Mouse (Mus musculus): ENCODE results near the gene Nhsl2.

The Nhsl2 gene

DNA sequence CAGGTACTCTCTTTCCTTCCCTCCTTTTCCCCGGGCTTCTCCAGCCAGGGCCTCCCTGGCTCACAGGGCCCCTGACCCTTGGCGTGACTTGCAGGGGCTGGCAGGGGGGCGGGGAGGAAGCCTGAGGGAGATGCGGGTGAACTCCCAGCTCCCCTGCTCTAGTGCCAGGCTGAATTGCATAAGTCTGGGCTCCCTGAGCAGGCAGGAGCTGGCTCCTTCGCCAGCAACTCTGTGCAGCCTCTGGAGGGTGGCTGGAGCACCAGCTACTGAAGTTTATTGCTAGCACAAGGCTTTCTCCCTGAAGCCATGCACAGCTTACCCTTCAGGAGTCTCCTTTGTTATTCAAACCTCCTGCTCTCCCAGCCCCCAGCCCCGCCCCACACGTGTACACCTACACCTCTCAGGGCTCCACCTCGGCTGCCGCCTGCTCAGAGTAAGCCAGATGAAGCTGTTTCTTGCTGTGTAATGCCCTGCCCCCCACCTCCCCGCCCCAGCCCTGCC is 156.0 kb downstream of the Nhsl2 start:
- ChIA-PET POLR2A (interaction anchor here (0.5 to 2.6 kb wide), 37 partner anchors 12 to 812 kb away, joined by 3 to 23 read pairs (median 4); partner anchors contain the start of genes Rps4x (in 3 of the 4), Ercc6l (in 2 of the 4), Pin4 (in 2 of the 4) and Nhsl2 (in 1 of the 4)), CTCF (interaction anchor here (0.6 to 1.6 kb wide), 12 partner anchors 12 to 476 kb away, joined by 3 to 9 read pairs (median 3); no protein-coding TSS in a partner anchor)

DNA sequence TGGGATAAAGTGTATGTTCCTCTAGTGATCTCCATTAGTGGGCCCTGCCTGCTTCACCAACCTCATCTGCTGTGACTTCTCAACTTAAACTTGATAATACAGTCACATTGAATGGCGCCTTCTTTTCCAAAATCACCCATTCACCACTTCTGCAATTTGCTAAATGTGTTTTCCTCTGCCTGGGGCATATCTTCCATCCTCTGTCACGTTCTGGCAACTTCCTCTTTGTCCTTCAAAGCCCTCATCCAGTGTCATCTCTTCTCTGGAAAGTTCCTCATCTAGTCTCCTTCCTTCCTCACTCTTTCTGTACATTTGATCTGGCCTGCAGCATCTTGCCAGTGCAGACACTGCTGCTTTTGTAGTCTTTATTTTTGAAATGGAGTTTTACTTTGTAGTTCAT is 158.8 kb downstream of the Nhsl2 start:
- POLR2A ChIA-PET, result interaction anchor here in 1 of 4 experiments (0.7 kb wide), 1 partner anchor 29 kb away, joined by 4 read pairs; no protein-coding TSS in a partner anchor
- CTCF ChIA-PET, result no interaction called here

DNA sequence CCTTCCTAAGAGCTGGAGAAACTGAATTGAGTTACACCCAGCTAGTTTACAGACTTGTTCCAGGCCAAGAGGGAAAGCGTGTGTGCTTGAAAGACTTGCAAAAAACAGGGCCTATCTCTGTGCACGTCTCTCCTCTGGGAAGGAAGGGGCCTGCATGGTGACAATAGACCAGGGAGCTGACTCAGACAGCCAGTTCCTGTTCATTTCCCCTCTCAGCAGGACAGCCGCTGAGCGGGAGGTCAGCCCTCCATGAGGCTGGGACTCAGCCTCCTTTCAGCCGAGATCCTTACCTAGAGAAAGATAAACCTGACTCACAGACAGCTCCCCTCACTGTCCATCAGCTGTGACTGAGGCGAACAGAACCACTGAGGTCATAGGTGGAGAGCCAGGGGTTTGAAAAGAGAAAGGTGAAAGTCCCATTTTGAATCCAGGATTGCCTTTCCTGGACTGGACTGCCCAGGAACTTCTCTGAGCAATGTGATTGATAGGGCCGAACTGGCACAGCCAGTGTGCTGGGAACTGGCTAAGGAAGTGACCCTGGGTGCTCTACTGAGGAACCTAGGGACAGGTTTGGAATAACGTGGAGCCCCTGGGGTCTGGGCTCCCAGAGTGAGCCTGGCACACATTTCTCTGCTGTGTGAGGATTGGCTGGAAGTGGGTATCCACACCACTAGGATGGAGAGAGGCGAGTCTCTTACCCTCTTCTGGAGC is 168.2 kb downstream of the Nhsl2 start:
- ChIA-PET CTCF (interaction anchor here in 1 of 4 experiments (0.7 to 1.3 kb wide), 2 partner anchors 26 to 36 kb away, joined by 3 read pairs; no protein-coding TSS in a partner anchor), POLR2A (interaction anchor here in 3 of 4 experiments (0.6 to 4.1 kb wide), 10 partner anchors 12 to 63 kb away, joined by 3 to 23 read pairs (median 4); no protein-coding TSS in a partner anchor)

DNA sequence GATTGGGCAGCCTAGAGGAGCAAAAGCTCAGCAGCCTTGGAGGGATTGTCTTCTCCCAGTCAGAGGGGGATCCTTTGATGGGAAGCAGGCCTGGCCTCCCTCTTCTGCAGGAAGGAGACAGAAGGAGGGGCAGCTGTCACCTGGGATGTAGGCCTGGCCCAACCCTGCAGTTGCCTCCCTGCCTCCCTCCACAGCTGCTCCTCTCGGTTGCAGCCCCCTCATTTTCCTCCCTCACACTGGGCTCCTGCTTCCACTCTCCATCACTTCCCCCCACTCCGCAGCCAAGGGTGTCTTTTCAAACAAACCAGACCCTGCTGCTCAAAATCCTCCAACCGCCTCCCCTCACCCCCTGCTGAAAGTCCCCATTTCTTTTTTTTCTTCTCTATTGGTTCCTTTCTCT is 169.7 kb downstream of the Nhsl2 start:
- POLR2A ChIA-PET, result interaction anchor here in 2 of 4 experiments (1.0 to 4.1 kb wide), 3 partner anchors 10 to 13 kb away, joined by 4 to 23 read pairs (median 4); no protein-coding TSS in a partner anchor

DNA sequence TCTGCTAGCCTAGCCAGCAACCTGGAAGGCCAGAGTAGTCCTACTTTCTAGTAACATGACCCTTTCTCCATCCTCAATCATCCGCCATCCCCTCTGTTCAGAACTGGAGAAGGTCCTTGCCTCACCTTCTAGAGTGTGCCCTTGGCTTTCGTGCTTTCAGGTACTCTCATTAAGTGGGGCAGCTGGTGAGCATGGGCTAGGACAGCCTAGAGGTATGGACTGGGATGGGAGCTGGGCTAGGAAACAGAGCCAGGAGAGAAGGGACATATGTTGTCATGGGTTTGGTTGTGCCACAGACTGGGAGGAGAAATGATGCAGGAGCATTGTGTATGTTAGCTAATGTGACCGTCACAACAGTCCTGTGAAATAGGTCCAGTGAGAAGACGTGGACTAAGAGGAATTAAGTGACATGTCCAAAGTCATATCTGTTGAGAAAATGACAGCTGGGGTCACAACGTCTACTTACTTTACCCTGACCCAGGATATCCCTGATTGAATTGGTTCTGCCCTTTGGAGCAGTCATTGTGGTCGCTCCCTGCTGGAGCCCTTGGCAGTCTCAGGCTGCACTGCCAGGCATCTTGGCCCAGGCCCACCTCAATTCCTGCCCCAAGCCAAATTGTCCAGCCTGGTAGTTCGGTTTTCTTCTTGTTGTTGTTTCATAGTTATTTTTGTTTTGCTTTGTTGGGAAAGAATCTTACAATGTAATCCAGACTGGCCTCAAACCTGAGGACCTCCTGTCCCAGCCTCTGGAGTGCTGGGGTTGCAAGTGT is 170.5 kb downstream of the Nhsl2 start:
- ChIA-PET CTCF (no interaction called here), POLR2A (interaction anchor here in 1 of 4 experiments (1.0 to 1.5 kb wide), 3 partner anchors 11 to 16 kb away, joined by 4 to 7 read pairs (median 4); no protein-coding TSS in a partner anchor)

More for the DNA sequence above, 169.7 kb downstream of the Nhsl2 start:
- CTCF ChIA-PET, result no interaction called here

DNA sequence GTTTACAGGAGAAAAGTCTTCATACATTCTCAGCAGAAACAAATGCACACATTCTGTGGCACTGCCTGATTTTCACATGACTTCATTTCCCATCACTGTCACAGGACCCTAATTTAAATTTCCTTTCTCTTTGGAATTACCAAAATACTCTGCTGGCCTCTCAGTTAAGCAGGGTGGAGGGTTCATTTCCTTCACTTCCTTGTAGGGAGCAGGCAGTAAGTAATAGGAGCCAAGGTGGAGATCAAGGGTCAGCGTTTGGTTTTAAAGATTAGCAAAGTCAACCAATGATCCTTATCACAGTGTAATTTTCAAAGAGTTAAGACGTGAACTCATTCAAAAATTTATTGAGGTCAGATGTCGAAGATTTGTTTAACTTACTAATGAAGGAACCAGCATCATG is 175.8 kb downstream of the Nhsl2 start:
- CTCF ChIA-PET, result no interaction called here
- POLR2A ChIA-PET, result interaction anchor here in 3 of 4 experiments (0.7 to 1.3 kb wide), 6 partner anchors 9 to 161 kb away, joined by 3 to 6 read pairs (median 4); no protein-coding TSS in a partner anchor

DNA sequence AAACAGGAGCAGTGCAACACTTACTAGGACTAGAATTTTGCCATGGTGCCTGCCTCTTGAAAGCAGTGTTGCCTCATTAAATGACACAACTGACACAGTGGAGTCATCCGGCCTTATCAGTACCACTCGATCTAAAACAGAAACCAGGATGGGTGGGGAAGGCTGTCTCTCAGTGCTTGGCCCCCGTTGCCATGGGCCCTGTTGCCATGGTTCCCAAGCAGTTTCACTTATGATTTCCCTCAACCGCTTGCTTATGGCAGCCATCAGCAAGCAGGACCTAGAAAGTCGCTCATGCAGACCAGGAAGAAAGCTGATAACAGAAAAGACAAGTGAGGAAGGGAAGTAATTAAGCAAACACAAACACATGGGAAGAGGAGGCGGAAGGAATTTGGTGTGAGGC is 182.7 kb downstream of the Nhsl2 start:
- ChIA-PET CTCF (no interaction called here), POLR2A (no interaction called here)

DNA sequence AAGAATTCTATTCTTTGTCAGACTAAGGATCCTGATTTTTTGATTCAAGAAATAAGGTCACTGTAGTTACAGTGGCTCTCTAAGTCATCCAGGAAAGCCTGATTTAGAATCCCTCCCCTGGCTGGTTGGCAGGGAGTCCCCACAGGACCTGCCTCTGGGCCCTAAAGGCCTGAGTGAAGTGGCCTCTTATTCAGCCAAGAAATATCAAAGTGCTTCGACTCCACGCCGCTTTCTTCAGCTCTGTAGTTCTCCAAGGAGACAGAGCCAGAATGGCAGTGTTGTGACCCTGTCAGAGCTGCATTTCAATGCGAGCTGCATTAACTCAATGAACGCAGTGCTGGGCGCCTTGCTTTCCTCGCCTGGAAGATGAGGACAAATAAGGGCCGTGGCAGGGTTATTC is 183.2 kb downstream of the Nhsl2 start:
- POLR2A ChIA-PET, result interaction anchor here in 2 of 4 experiments (0.5 to 0.9 kb wide), 2 partner anchors 14 to 132 kb away, joined by 3 to 4 read pairs; no protein-coding TSS in a partner anchor
- CTCF ChIA-PET, result no interaction called here

DNA sequence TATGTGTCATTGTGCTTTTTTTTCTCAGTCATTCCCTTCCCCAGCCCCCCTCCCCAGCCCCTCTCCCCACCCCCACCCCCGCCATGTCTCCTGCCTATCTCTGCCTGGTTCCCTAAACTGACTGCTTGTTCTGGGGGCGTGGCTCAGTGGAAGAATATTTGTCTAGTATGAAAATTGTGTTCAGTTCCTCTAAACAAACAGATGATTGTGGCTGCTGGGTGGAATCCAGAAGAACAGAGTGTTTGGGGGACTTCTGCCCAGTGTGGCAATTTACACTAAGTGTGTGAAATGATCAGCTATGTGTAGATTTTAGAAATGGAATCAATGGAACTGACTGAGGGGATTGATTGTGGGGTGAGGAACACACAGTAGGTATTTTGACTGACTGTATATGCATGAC is 184.4 kb downstream of the Nhsl2 start:
- ChIA-PET POLR2A (interaction anchor here in 1 of 4 experiments (1.5 kb wide), 2 partner anchors 8 to 28 kb away, joined by 4 to 5 read pairs; no protein-coding TSS in a partner anchor), CTCF (no interaction called here)

DNA sequence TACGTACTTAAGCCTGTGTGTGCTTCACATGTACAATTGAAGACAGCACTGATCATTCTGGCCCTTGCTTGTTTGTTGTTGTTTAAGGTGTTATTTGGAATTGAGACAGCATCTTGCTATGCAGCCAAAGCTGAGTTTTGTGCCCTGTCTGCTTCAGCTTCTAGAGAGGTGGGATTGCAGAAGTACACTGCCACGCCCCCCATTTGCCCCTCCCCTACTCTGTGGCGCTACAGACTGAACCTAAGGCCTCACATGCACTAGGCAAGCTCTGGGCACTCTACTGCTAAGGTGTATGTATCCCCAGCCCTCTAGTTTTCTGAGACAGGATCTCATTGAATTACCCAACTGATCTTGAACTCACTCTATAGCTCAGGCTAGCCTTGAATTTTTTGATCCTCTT is 186.5 kb downstream of the Nhsl2 start:
- ChIA-PET POLR2A (interaction anchor here in 2 of 4 experiments (0.6 to 1.1 kb wide), 2 partner anchors 11 to 18 kb away, joined by 3 to 5 read pairs; no protein-coding TSS in a partner anchor), CTCF (interaction anchor here in 2 of 4 experiments (0.7 to 1.0 kb wide), 2 partner anchors 51 to 54 kb away, joined by 3 read pairs; no protein-coding TSS in a partner anchor)

DNA sequence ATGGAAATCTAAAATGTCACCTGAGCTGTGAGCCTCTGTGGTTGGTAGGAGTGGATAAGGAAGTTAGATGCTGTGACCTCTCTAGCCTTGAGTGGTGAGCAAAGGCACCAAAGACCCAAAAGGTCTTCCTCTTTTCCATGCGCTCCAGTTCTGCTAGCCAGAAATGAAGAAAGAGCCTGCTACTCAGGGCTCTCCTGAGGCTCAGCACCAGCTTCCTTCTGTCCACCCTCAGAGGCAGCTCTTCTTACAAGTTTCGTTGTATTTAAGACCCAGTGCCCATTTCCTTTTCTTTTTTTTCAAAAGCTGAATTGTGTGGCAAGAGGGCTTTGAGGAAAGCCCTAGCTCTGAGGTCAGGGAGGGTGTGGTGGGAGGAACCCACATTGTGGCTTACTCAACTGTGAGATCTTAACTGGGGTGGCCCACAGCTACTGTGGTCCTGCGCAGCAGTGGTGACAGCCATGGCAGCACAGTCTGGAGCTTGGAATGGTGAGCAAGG is 187.7 kb downstream of the Nhsl2 start:
- CTCF ChIA-PET, result interaction anchor here in 1 of 4 experiments (0.6 kb wide), 1 partner anchor 41 kb away, joined by 4 read pairs; no protein-coding TSS in a partner anchor

DNA sequence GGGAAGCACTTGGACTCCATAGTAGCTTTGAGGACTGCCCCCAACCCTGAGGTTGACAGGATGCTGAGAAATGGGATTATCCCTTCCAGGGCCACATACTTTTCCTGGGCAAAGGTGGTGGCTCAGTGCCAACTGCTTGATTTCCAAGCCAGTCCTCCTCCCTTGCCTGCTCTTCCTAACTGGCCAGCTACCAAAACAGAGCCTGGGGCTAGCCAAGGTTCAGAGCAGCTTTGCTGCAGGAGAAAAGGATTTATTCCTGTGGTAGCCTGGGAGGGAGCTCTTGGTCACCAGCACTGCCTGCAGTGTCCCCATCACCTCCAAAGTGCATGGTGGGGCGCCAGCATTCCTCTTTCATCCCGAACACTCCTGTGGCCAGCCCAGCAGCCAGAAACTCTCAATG is 188.3 kb downstream of the Nhsl2 start:
- ChIA-PET POLR2A (interaction anchor here in 1 of 4 experiments (0.9 kb wide), 1 partner anchor 21 kb away, joined by 4 read pairs; no protein-coding TSS in a partner anchor), CTCF (no interaction called here)

More for the DNA sequence above, 187.7 kb downstream of the Nhsl2 start:
- POLR2A ChIA-PET, result interaction anchor here in 1 of 4 experiments (0.9 kb wide), 1 partner anchor 20 kb away, joined by 4 read pairs; no protein-coding TSS in a partner anchor

DNA sequence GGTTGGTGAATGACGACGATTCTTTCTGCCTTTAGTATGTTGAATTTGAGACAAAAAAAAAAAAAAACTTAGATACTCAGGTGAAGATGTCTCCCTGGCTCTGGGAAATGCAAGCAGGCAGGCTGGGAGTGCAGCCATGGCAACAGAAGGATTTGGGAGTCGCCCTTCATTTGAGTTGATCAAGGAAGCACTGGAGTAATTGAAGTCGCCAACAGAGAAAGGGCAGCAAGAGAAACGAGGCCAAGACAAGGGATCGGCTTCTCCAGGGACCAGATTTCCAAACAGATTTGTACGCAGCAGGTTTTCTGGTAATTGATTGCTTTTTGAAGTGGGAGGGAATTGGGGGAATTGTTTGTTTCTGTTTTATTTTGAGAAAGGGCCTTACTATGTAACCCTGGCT is 192.4 kb downstream of the Nhsl2 start:
- CTCF ChIA-PET, result no interaction called here
- POLR2A ChIA-PET, result interaction anchor here in 1 of 4 experiments (0.7 kb wide), 1 partner anchor 12 kb away, joined by 3 read pairs; no protein-coding TSS in a partner anchor

DNA sequence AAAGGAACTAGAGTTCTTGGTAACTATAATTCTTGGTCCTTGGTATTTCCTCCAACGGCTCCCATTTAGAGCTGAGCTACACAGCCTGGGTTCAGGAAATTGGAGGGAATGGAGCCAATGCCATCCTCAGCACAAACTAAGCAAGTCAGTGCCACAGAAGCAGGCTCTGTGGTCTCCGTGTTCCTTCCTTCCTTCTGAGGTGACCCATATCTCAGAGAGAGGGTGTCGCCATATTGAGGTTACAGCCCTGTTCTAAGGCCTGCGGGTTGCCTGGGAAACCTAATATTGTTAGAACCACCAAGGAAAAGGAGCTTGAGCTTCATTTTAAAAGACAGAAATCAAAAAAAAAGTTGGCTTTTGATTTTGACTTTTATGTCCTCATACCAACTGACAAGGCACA is 193.2 kb downstream of the Nhsl2 start:
- POLR2A ChIA-PET, result interaction anchor here in 2 of 4 experiments (0.7 to 0.9 kb wide), 4 partner anchors 22 to 284 kb away, joined by 3 to 5 read pairs (median 3); no protein-coding TSS in a partner anchor
- CTCF ChIA-PET, result interaction anchor here in 3 of 4 experiments (0.6 to 1.6 kb wide), 4 partner anchors 58 to 121 kb away, joined by 3 to 17 read pairs (median 10); partner anchors contain the start of gene Pin4 (in 1 of the 3)

DNA sequence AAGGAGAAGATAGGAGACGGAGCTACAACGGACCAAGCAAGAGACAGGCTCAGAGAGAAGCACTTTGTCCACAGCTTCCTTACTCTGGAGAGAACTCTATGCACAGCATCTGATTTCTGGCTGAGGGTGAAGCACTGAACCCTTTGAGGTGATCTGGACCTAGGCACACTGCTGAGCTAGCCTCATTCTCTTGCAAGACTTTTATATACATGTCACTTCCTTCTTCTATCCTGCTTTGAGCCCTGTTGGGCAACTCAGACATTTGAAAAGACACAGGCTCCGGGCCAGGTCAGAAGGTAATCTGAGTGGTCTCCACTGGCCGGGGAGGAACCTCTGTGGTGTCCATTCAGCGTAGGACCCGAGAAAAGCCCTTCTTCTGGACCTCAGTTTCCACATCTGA is 201.4 kb downstream of the Nhsl2 start:
- ChIA-PET CTCF (interaction anchor here in 1 of 4 experiments (1.7 kb wide), 1 partner anchor 96 kb away, joined by 4 read pairs; no protein-coding TSS in a partner anchor), POLR2A (interaction anchor here in 1 of 4 experiments (1.3 kb wide), 1 partner anchor 46 kb away, joined by 3 read pairs; no protein-coding TSS in a partner anchor)

DNA sequence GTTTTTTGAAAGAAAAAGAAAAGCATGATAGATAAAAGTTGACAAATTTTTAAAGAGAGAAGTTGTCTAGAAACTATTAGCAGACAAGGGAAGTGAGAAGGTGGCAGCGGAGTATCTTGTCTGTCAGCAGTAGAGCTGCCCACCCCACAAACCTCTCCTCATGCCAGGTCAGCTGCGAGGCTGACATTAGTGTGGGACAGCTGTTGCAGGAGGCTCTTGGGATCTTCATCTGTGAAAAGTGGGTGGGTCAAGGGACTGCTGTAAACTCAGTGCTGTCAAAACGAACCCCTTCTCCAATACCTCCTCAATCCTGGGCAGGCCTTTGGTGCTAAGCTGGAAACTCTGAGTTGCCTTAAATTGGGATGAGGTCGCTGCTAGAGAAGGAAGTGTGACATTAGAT is 202.0 kb downstream of the Nhsl2 start:
- POLR2A ChIA-PET, result interaction anchor here in 1 of 4 experiments (1.3 kb wide), 1 partner anchor 47 kb away, joined by 3 read pairs; no protein-coding TSS in a partner anchor
- CTCF ChIA-PET, result interaction anchor here in 1 of 4 experiments (1.7 kb wide), 1 partner anchor 97 kb away, joined by 4 read pairs; no protein-coding TSS in a partner anchor

DNA sequence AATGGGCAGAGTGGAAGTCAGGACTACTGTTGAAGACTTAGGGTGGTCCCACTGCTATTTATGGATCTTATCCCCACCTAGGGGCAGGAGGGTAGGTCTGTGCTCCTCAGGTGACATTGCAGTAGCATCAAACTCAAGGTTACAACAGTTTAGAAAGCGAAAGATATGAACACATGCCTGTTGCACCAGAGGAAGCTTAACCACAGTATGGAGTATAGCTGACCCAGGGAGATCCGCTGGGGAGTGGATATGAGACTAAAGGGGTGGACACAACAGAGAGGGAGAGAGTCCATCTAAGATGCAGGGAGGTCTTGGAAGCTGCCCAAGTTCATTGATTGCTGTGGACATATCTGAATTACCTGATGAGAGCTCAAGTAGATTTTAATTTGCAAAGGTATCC is 204.2 kb downstream of the Nhsl2 start:
- CTCF ChIA-PET, result no interaction called here
- POLR2A ChIA-PET, result interaction anchor here in 2 of 4 experiments (0.7 to 0.9 kb wide), 2 partner anchors 18 to 50 kb away, joined by 3 read pairs; no protein-coding TSS in a partner anchor

DNA sequence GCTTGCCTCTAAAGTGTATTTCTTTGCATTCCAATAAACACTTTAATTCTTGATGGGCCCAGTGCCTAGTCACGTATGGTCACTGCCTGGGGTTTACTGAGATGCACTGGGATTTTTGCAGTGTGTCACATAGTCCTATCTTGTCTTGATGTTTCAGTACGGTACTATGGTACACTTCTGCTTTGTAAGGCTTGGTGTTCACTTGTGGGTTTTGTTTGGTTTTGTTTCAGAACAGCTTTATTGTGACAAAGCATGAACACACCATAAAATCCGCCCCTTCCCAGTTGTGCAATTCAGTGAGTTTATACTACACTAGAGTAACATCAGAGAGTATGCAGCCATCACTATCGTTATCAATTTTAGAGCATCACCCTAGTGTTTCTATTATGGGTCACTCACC is 204.8 kb downstream of the Nhsl2 start:
- CTCF ChIA-PET, result no interaction called here
- POLR2A ChIA-PET, result no interaction called here
